Mouse (Mus musculus): Measurements from ENCODE around the gene Gmppa.

- TF ChIP-seq EP300 (IDR thresholded peaks at IDR 0.05; ENCODE audit: insufficient read depth, low read depth, low read length): no peak
- no peak for TF ChIP-seq CTCF (IDR thresholded peaks at IDR 0.05; ENCODE audit: low read depth, low read length)
Observed at GRCm38 (mm10) chr1:75476441-75476840, 40.7 kb downstream of the Gmppa start.
